Mouse (Mus musculus) heart, embryonic 14.5 days (tissue): ENCODE results near the gene Olfr665. TPM values are rescaled to one million over a fixed set of nuclear protein-coding genes. Genes with fewer than 3 reads are reported as not detected.

ENCODE experiments used
- ATAC-seq: fragments of 200-750 bp; cut with Nextera tagmentation; 2 replicates; pipeline ENCODE4 v1.8.0; 2017; ENCODE audit warnings: low read depth, moderate TSS enrichment; ENCODE audit not compliant: insufficient number of reproducible peaks, insufficient read depth, low FRiP score
- H3K27ac ChIP-seq, 2 experiments: fragments of 200-500 bp in 1 of 2; fragments of 300-500 bp in 1 of 2; sonication (generic) in 1 of 2; replicated peaks in 1 of 2; 2 replicates each; pipeline ENCODE4 v1.5.1; 2012 to 2014; ENCODE audit warnings: low read depth in 2 of 2, low read length in 2 of 2, control low read depth in 1 of 2, mild to moderate bottlenecking in 1 of 2, mixed read lengths in 1 of 2; ENCODE audit not compliant: control insufficient read depth in 1 of 2, insufficient read depth in 1 of 2
- H3K27me3 ChIP-seq: fragments of 300-500 bp; sonication (generic); 2 replicates; pipeline ENCODE4 v1.6.1; 2014; ENCODE audit warnings: mild to moderate bottlenecking, low read length, control low read depth; ENCODE audit not compliant: control insufficient read depth, insufficient read depth
- H3K36me3 ChIP-seq: fragments of 300-500 bp; sonication (generic); 2 replicates; pipeline ENCODE4 v1.6.1; 2014; ENCODE audit warnings: mild to moderate bottlenecking, control low read depth, low read length, mixed read lengths; ENCODE audit not compliant: control insufficient read depth, insufficient read depth
- H3K4me1 ChIP-seq, 2 experiments: fragments of 200-500 bp in 1 of 2; fragments of 300-500 bp in 1 of 2; sonication (generic) in 1 of 2; 2 replicates each; pipeline ENCODE4 v1.6.1; 2012 to 2014; ENCODE audit warnings: low read length in 2 of 2, control low read depth in 1 of 2, mixed read lengths in 1 of 2; ENCODE audit not compliant: control insufficient read depth in 2 of 2, insufficient read depth in 2 of 2
- H3K4me2 ChIP-seq: fragments of 300-500 bp; sonication (generic); 2 replicates; pipeline ENCODE4 v1.6.1; 2014; ENCODE audit warnings: mild to moderate bottlenecking, low read length
- H3K4me3 ChIP-seq, 2 experiments: fragments of 200-500 bp in 1 of 2; fragments of 300-500 bp in 1 of 2; sonication (generic) in 1 of 2; 2 replicates each; pipeline ENCODE4 v1.5.1; 2012 to 2014; ENCODE audit warnings: low read length in 2 of 2, mild to moderate bottlenecking in 2 of 2, control low read depth in 1 of 2, low read depth in 1 of 2, moderate library complexity in 1 of 2; ENCODE audit not compliant: control insufficient read depth in 1 of 2, insufficient read depth in 1 of 2
- H3K9ac ChIP-seq: fragments of 300-500 bp; sonication (generic); 2 replicates; pipeline ENCODE4 v1.6.1; 2014; ENCODE audit warnings: mild to moderate bottlenecking, low read length
- H3K9me3 ChIP-seq: fragments of 300-500 bp; sonication (generic); 2 replicates; pipeline ENCODE4 v1.6.1; 2016; ENCODE audit warnings: low read length, control low read depth; ENCODE audit not compliant: control insufficient read depth
- WGBS: fragments of 180-500 bp; shearing (Covaris S2); extraction: QIAGEN DNeasy Blood & Tissue Kit; methylation state at CpG from one replicate; pipeline ENCODE4 v1.1.7; 2014; 5-methylcytosine and 5-hydroxymethylcytosine counted together
- polyA plus RNA-seq: library from polyadenylated mRNA; unstranded; fragments of >200 nt; fragmentation: Nextera tagmentation; extraction: Ambion mirVana; gene quantifications from 2 replicates; pipeline ENCODE4 v1.2.1, GENCODE M21; 2014

Olfr665 gene
- polyA plus RNA-seq, 1 experiment from 2014 or later, result not detected

- no peak within 1 kb of the TSS for H3K9ac ChIP-seq
- H3K36me3 ChIP-seq, result no peaks in the 10 kb centered on the region
- ATAC-seq, result no peak
- no peaks in the 10 kb centered on the region for H3K27me3 ChIP-seq
- 85% methylated on average over 2 of the region's 2 CpGs for WGBS
- H3K9me3 ChIP-seq, result no peaks in the 10 kb centered on the region
- no peak within 1 kb of the TSS for H3K4me2 ChIP-seq
- H3K27ac ChIP-seq, result no peak within 1 kb of the TSS
- H3K4me3 ChIP-seq, result no peak within 1 kb of the TSS
- H3K4me1 ChIP-seq, result no peaks in the 10 kb centered on the region
Measured at GRCm38 (mm10) chr7:104895852-104896251, 18.0 kb downstream of the Olfr665 start, which contains the start of gene Olfr666. Gene Olfr666, minus strand, starts transcription at chr7:104895952.

GRCm38 (mm10) chr7:104921382-104921781 lies 43.6 kb downstream of the Olfr665 start, which contains the start of gene Olfr667:
Gene Olfr667, minus strand, starts transcription at chr7:104921482.
- Histone ChIP-seq H3K4me2 (no peak within 1 kb of the TSS), H3K4me1 (no peaks in the 10 kb centered on the region), H3K4me3 (no peak within 1 kb of the TSS), H3K27ac (no peak within 1 kb of the TSS), H3K9me3 (no peaks in the 10 kb centered on the region), H3K36me3 (no peaks in the 10 kb centered on the region), H3K9ac (no peak within 1 kb of the TSS), H3K27me3 (no peaks in the 10 kb centered on the region)
- 69% methylated on average over 1 of the region's 1 CpGs for WGBS
- no peak for ATAC-seq

GRCm38 (mm10) chr7:104927957-104928356 lies 50.1 kb downstream of the Olfr665 start, which contains the start of gene Olfr668:
Gene Olfr668, minus strand, starts transcription at chr7:104928057.
- Histone ChIP-seq H3K27me3 (no peaks in the 10 kb centered on the region), H3K27ac (no peak within 1 kb of the TSS), H3K9ac (no peak within 1 kb of the TSS), H3K36me3 (no peaks in the 10 kb centered on the region), H3K4me2 (no peak within 1 kb of the TSS), H3K9me3 (no peaks in the 10 kb centered on the region), H3K4me3 (no peak within 1 kb of the TSS), H3K4me1 (no peaks in the 10 kb centered on the region)
- WGBS, result 63% methylated on average over 1 of the region's 1 CpGs
- no peak for ATAC-seq

Other genes with a start within 250 kb of the Olfr665 start
- not detected in 2 replicates for gene Olfr658, start 230.7 kb upstream of the Olfr665 start, polyA plus RNA-seq
- gene Olfr659, start 211.3 kb upstream of the Olfr665 start, polyA plus RNA-seq, result not detected in 2 replicates
- not detected in 2 replicates for gene Olfr661, start 191.5 kb upstream of the Olfr665 start, polyA plus RNA-seq
- gene Usp17le, start 100.6 kb upstream of the Olfr665 start, polyA plus RNA-seq, result not detected in 2 replicates
- gene Usp17lb, start 35.4 kb upstream of the Olfr665 start, polyA plus RNA-seq, result not detected in 2 replicates
- not detected in 2 replicates for gene Usp17la, start 21.0 kb upstream of the Olfr665 start, polyA plus RNA-seq
- not detected in 2 replicates for gene Olfr666, start 17.9 kb downstream of the Olfr665 start, polyA plus RNA-seq
- not detected in 2 replicates for gene Olfr667, start 43.5 kb downstream of the Olfr665 start, polyA plus RNA-seq
- gene Olfr668, start 50.0 kb downstream of the Olfr665 start, polyA plus RNA-seq, result not detected in 2 replicates
- not detected in 2 replicates for gene Olfr669, start 56.2 kb downstream of the Olfr665 start, polyA plus RNA-seq
- gene Olfr670, start 84.6 kb downstream of the Olfr665 start, polyA plus RNA-seq, result not detected in 2 replicates
- not detected in 2 replicates for gene Olfr671, start 101.1 kb downstream of the Olfr665 start, polyA plus RNA-seq
- gene Olfr672, start 124.0 kb downstream of the Olfr665 start, polyA plus RNA-seq, result not detected in 2 replicates
- gene Olfr675, start 150.4 kb downstream of the Olfr665 start, polyA plus RNA-seq, result not detected in 2 replicates
- gene Olfr676, start 154.7 kb downstream of the Olfr665 start, polyA plus RNA-seq, result not detected in 2 replicates
- not detected in 2 replicates for gene Olfr677, start 173.3 kb downstream of the Olfr665 start, polyA plus RNA-seq
- gene Olfr678, start 186.4 kb downstream of the Olfr665 start, polyA plus RNA-seq, result not detected in 2 replicates
- not detected in 2 replicates for gene Olfr679, start 203.2 kb downstream of the Olfr665 start, polyA plus RNA-seq
- gene Olfr680-ps1, start 214.8 kb downstream of the Olfr665 start, polyA plus RNA-seq, result not detected in 2 replicates
- gene Olfr681, start 238.8 kb downstream of the Olfr665 start, polyA plus RNA-seq, result not detected in 2 replicates